ENCODE assay signal across 8 mouse cellular contexts in the genomic region with DNA sequence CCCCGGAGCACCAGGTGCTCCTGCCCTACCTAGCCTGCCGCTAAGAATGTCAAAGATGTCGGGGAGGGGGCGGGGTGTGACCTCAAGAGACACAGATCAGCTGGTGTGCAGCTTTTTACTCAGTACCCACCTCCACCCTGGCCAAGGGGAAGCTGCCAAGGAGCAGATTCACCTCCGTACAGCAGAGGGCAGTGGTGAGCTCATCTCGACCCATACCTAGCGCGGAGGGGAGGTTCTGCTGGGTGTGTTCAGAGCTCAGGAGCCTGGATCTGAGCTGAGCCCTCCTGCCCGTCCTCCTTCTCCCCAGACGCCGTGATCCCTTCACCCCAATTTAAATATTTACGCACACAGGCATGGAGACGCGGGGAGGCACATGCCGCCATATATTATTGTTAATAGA.
DNase-seq lines count a peak whose midpoint lies in the region; ATAC-seq and TF ChIP-seq lines count a peak whose summit lies in the region.

No protein-coding gene starts in this region.

- no peaks in the 10 kb centered on the region for H3K9me3 ChIP-seq in embryonic facial prominence, embryonic 14.5 days (ENCODE audit: control insufficient read depth, low read length)
- no peaks in the 10 kb centered on the region for H3K9me3 ChIP-seq in heart, embryonic 10.5 days
- no peaks in the 10 kb centered on the region for H3K9me3 ChIP-seq in kidney, embryonic 14.5 days (ENCODE audit: control insufficient read depth, low read length)
- H3K9me3 ChIP-seq in limb, embryonic 13.5 days, result no peaks in the 10 kb centered on the region
- H3K9me3 ChIP-seq in midbrain, embryonic 15.5 days, result no peaks in the 10 kb centered on the region
- no peaks in the 10 kb centered on the region for H3K9me3 ChIP-seq in stomach, postnatal 0 days (ENCODE audit: control insufficient read depth, low read length)

- 4% methylated on average over 11 of the region's 15 CpGs for WGBS in embryonic facial prominence, embryonic 14.5 days
- WGBS in heart, embryonic 10.5 days, result 4% methylated on average over 15 of the region's 15 CpGs
- WGBS in kidney, embryonic 14.5 days, result 5% methylated on average over 15 of the region's 15 CpGs
- WGBS in limb, embryonic 13.5 days, result 2% methylated on average over 15 of the region's 15 CpGs
- WGBS in midbrain, embryonic 15.5 days, result 2% methylated on average over 15 of the region's 15 CpGs
- WGBS in stomach, postnatal 0 days, result 3% methylated on average over 15 of the region's 15 CpGs

- no peak overlapping the region for H3K9ac ChIP-seq in embryonic facial prominence, embryonic 14.5 days (ENCODE audit: low read depth, low read length)
- H3K9ac ChIP-seq in kidney, embryonic 14.5 days (ENCODE audit: low read depth, low read length), result no peak overlapping the region
- 0 out of 2 replicates have a peak overlapping the region, but pooled peaks have one; percentile 48 for H3K9ac ChIP-seq in limb, embryonic 13.5 days
- H3K9ac ChIP-seq in midbrain, embryonic 15.5 days, result peak overlapping the region; percentile 35; the same call in 1 of the 2 replicates
- H3K9ac ChIP-seq in stomach, postnatal 0 days (ENCODE audit: low read length), result no peak overlapping the region

- DNase-seq in spleen, postnatal 10 days (ENCODE audit: low spot score in 2 of 2), result peak; percentile 10 to 57
- DNase-seq in spleen, postnatal 36 days (ENCODE audit: low spot score in 2 of 2), result no peak
- DNase-seq in embryonic facial prominence, embryonic 14.5 days (ENCODE audit: low spot score), result peak; percentile 88
- DNase-seq in heart, embryonic 10.5 days (ENCODE audit: low spot score), result peak; percentile 91
- DNase-seq in stomach, postnatal 0 days (ENCODE audit: low spot score), result peak; percentile 83

- H3K4me3 ChIP-seq in embryonic facial prominence, embryonic 14.5 days (ENCODE audit: low read depth, low read length), result peak overlapping the region; percentile 31
- peak overlapping the region; percentile 48 for H3K4me3 ChIP-seq in heart, embryonic 10.5 days
- peak overlapping the region; percentile 22 for H3K4me3 ChIP-seq in kidney, embryonic 14.5 days (ENCODE audit: low read length)
- peak overlapping the region; percentile 31 for H3K4me3 ChIP-seq in limb, embryonic 13.5 days
- H3K4me3 ChIP-seq in midbrain, embryonic 15.5 days, result peak overlapping the region; percentile 36
- H3K4me3 ChIP-seq in stomach, postnatal 0 days (ENCODE audit: low read depth, low read length), result peak overlapping the region; percentile 6; the same call in 1 of the 2 replicates

- H3K27ac ChIP-seq in embryonic facial prominence, embryonic 14.5 days (replicated peaks; ENCODE audit: low read depth, low read length), result no peak overlapping the region
- peak overlapping the region; percentile 56; the same call in 1 of the 2 replicates for H3K27ac ChIP-seq in heart, embryonic 10.5 days
- H3K27ac ChIP-seq in kidney, embryonic 14.5 days (ENCODE audit: low read depth, low read length), result no peak overlapping the region
- no peak overlapping the region for H3K27ac ChIP-seq in limb, embryonic 13.5 days
- no peak overlapping the region for H3K27ac ChIP-seq in midbrain, embryonic 15.5 days
- no peak overlapping the region for H3K27ac ChIP-seq in stomach, postnatal 0 days (replicated peaks)

- H3K27me3 ChIP-seq in embryonic facial prominence, embryonic 14.5 days (replicated peaks; ENCODE audit: control insufficient read depth, insufficient read depth, low read length), result no peaks in the 10 kb centered on the region
- no peaks in the 10 kb centered on the region for H3K27me3 ChIP-seq in heart, embryonic 10.5 days (ENCODE audit: insufficient read depth, poor library complexity, severe bottlenecking)
- H3K27me3 ChIP-seq in kidney, embryonic 14.5 days (ENCODE audit: control insufficient read depth, insufficient read depth, low read length), result no peaks in the 10 kb centered on the region
- no peaks in the 10 kb centered on the region for H3K27me3 ChIP-seq in limb, embryonic 13.5 days
- no peaks in the 10 kb centered on the region for H3K27me3 ChIP-seq in midbrain, embryonic 15.5 days (replicated peaks)
- H3K27me3 ChIP-seq in stomach, postnatal 0 days (ENCODE audit: control insufficient read depth, insufficient read depth, low read length), result no peaks in the 10 kb centered on the region

- peak; percentile 90 for TF ChIP-seq CTCF in stomach, postnatal 0 days (IDR thresholded peaks at IDR 0.05; ENCODE audit: low read depth)

- H3K4me1 ChIP-seq in embryonic facial prominence, embryonic 14.5 days (ENCODE audit: control insufficient read depth, insufficient read depth, low read length), result no peaks in the 10 kb centered on the region
- H3K4me1 ChIP-seq in heart, embryonic 10.5 days, result peaks cover 7% of the 10 kb centered on the region; the same call in 1 of the 2 replicates
- no peaks in the 10 kb centered on the region for H3K4me1 ChIP-seq in kidney, embryonic 14.5 days (ENCODE audit: control insufficient read depth, insufficient read depth, low read length)
- H3K4me1 ChIP-seq in limb, embryonic 13.5 days, result no peaks in the 10 kb centered on the region
- peaks cover 5% of the 10 kb centered on the region; the same call in 1 of the 2 replicates for H3K4me1 ChIP-seq in midbrain, embryonic 15.5 days
- no peaks in the 10 kb centered on the region for H3K4me1 ChIP-seq in stomach, postnatal 0 days (replicated peaks; ENCODE audit: control insufficient read depth, insufficient read depth)

- TF ChIP-seq EP300 in stomach, postnatal 0 days (optimal IDR thresholded peaks at IDR 0.05), result no peak

- peak overlapping the region; percentile 62 for H3K4me2 ChIP-seq in embryonic facial prominence, embryonic 14.5 days (ENCODE audit: low read depth, low read length)
- H3K4me2 ChIP-seq in kidney, embryonic 14.5 days (replicated peaks; ENCODE audit: low read depth, low read length), result peak overlapping the region; percentile 43
- H3K4me2 ChIP-seq in limb, embryonic 13.5 days (replicated peaks), result peak overlapping the region; percentile 63
- peak overlapping the region; percentile 65 for H3K4me2 ChIP-seq in midbrain, embryonic 15.5 days
- H3K4me2 ChIP-seq in stomach, postnatal 0 days (replicated peaks; ENCODE audit: low read depth), result peak overlapping the region; percentile 46

- H3K36me3 ChIP-seq in embryonic facial prominence, embryonic 14.5 days (ENCODE audit: control insufficient read depth, insufficient read depth, low read length), result no peaks in the 10 kb centered on the region
- H3K36me3 ChIP-seq in heart, embryonic 10.5 days, result no peaks in the 10 kb centered on the region
- no peaks in the 10 kb centered on the region for H3K36me3 ChIP-seq in kidney, embryonic 14.5 days (ENCODE audit: control insufficient read depth, insufficient read depth, low read length)
- no peaks in the 10 kb centered on the region for H3K36me3 ChIP-seq in limb, embryonic 13.5 days
- H3K36me3 ChIP-seq in midbrain, embryonic 15.5 days (replicated peaks), result no peaks in the 10 kb centered on the region
- H3K36me3 ChIP-seq in stomach, postnatal 0 days (ENCODE audit: control insufficient read depth, insufficient read depth, low read length), result no peaks in the 10 kb centered on the region

- ATAC-seq in embryonic facial prominence, embryonic 14.5 days (ENCODE audit: low read depth), result peak; percentile 95
- ATAC-seq in kidney, embryonic 14.5 days (ENCODE audit: low FRiP score, low TSS enrichment), result peak; percentile 96
- peak; percentile 82 for ATAC-seq in limb, embryonic 13.5 days (ENCODE audit: low FRiP score, low read depth)
- peak; percentile 96 for ATAC-seq in midbrain, embryonic 15.5 days (replicated peaks)
- ATAC-seq in stomach, postnatal 0 days (ENCODE audit: low FRiP score, low TSS enrichment), result peak; percentile 88

Comparison
In these comparisons a context has a peak if more than half of its experiments do, and no peak if none do; other contexts are left out.
1. DNase-seq: peak in spleen, postnatal 10 days (2 of 2), embryonic facial prominence, embryonic 14.5 days (single experiment), heart, embryonic 10.5 days (single experiment) and stomach, postnatal 0 days (single experiment); none in spleen, postnatal 36 days (0 of 2).
2. H3K9ac ChIP-seq: peak in limb, embryonic 13.5 days (single experiment) and midbrain, embryonic 15.5 days (single experiment); none in embryonic facial prominence, embryonic 14.5 days (single experiment), kidney, embryonic 14.5 days (single experiment) and stomach, postnatal 0 days (single experiment).
3. Peak in every context shown above with its lines, with median percentiles within 50 percentile points of each other: ATAC-seq, H3K4me2 ChIP-seq and H3K4me3 ChIP-seq.